Mouse (Mus musculus) CH12.LX (cell line): ENCODE results near the gene Uri1. TPM values are rescaled to one million over a fixed set of nuclear protein-coding genes. Genes with fewer than 3 reads are reported as not detected.

Experiments used
- DNase-seq: peaks from one replicate; pipeline ENCODE4 v3.0.0-alpha.2; 2013; ENCODE audit errors: extremely low read depth
- H3K27ac ChIP-seq: 2 replicates; pipeline ENCODE4 v1.5.1; 2012; ENCODE audit warnings: low read depth, mild to moderate bottlenecking, control low read depth, moderate library complexity; ENCODE audit not compliant: insufficient read depth
- H3K27me3 ChIP-seq: replicated peaks from 2 replicates; pipeline ENCODE3; 2012; ENCODE audit warnings: inconsistent platforms
- H3K36me3 ChIP-seq, 2 experiments: replicated peaks in 1 of 2; 2 replicates each; pipeline versions ENCODE3 to v1.6.1; 2012; ENCODE audit warnings: inconsistent platforms in 1 of 2, low read length in 1 of 2, mild to moderate bottlenecking in 1 of 2, mixed read lengths in 1 of 2, moderate library complexity in 1 of 2; ENCODE audit not compliant: control insufficient read depth in 1 of 2, insufficient read depth in 1 of 2
- H3K4me1 ChIP-seq, 2 experiments: 2 replicates each; pipeline ENCODE4 v1.6.1; 2012; ENCODE audit warnings: inconsistent platforms in 1 of 2, moderate library complexity in 1 of 2; ENCODE audit not compliant: insufficient read depth in 2 of 2, control insufficient read depth in 1 of 2
- H3K4me2 ChIP-seq: 2 replicates; pipeline ENCODE4 v1.6.1; 2012; ENCODE audit warnings: low read depth, mild to moderate bottlenecking, control low read depth; ENCODE audit not compliant: poor library complexity, insufficient read depth, severe bottlenecking
- H3K4me3 ChIP-seq, 3 experiments: fragments of 150-350 bp in 1 of 3; sonication (generic) in 1 of 3; replicated peaks in 1 of 3; 2 replicates each; pipeline versions ENCODE3 to v1.5.1; 2011 to 2012; ENCODE audit warnings: low read depth in 2 of 3, low read length in 2 of 3, mild to moderate bottlenecking in 2 of 3, moderate library complexity in 2 of 3, control low read depth in 1 of 3, improper control_type of control experiment in 1 of 3, inconsistent platforms in 1 of 3, mixed read lengths in 1 of 3; ENCODE audit not compliant: poor library complexity in 1 of 3
- H3K79me2 ChIP-seq: replicated peaks from 2 replicates; pipeline ENCODE4 v1.6.1; 2012; ENCODE audit warnings: mild to moderate bottlenecking, moderate library complexity; ENCODE audit not compliant: control insufficient read depth, poor library complexity, insufficient read depth, severe bottlenecking; ENCODE audit errors: extremely low read depth
- H3K9ac ChIP-seq: 2 replicates; pipeline ENCODE4 v1.6.1; 2012; ENCODE audit warnings: low read depth, mild to moderate bottlenecking, control low read depth, moderate library complexity; ENCODE audit not compliant: insufficient read depth
- H3K9me3 ChIP-seq: replicated peaks from 2 replicates; pipeline ENCODE3; 2012; ENCODE audit warnings: low read length, inconsistent platforms, mixed read lengths
- BHLHE40 ChIP-seq: IDR thresholded peaks from 2 replicates; pipeline ENCODE4 v1.6.1; 2011; ENCODE audit warnings: mild to moderate bottlenecking, low read depth, low read length, improper control_type of control experiment
- CHD1 ChIP-seq: IDR thresholded peaks from 2 replicates; pipeline ENCODE4 v1.6.1; 2012; ENCODE audit warnings: low read depth, low read length, improper control_type of control experiment, inconsistent platforms
- CHD2 ChIP-seq: IDR thresholded peaks from 2 replicates; pipeline ENCODE4 v1.6.1; 2011; ENCODE audit warnings: low read length, improper control_type of control experiment
- CTCF ChIP-seq, 2 experiments: IDR thresholded peaks in 1 of 2; conservative IDR thresholded peaks in 1 of 2; 2 replicates each; pipeline ENCODE4 v1.5.1; 2011 to 2012; ENCODE audit warnings: low read depth in 2 of 2, low read length in 2 of 2, improper control_type of control experiment in 1 of 2, inconsistent platforms in 1 of 2, mild to moderate bottlenecking in 1 of 2, moderate library complexity in 1 of 2
- GABPA ChIP-seq: IDR thresholded peaks from 2 replicates; pipeline ENCODE4 v1.6.1; 2012; ENCODE audit warnings: low read depth, low read length, improper control_type of control experiment, inconsistent platforms; ENCODE audit not compliant: insufficient replicate concordance
- HCFC1 ChIP-seq: IDR thresholded peaks from 2 replicates; pipeline ENCODE4 v1.6.1; 2012; ENCODE audit warnings: low read depth, mild to moderate bottlenecking, inconsistent platforms, low read length, improper control_type of control experiment
- JUND ChIP-seq: conservative IDR thresholded peaks from 2 replicates; pipeline ENCODE4 v1.6.1; 2011; ENCODE audit warnings: low read depth, low read length, improper control_type of control experiment
- MAFK ChIP-seq: IDR thresholded peaks from 2 replicates; pipeline ENCODE4 v1.6.1; 2011; ENCODE audit warnings: low read length, improper control_type of control experiment; ENCODE audit not compliant: insufficient replicate concordance
- MAZ ChIP-seq: IDR thresholded peaks from 2 replicates; pipeline ENCODE4 v1.6.1; 2012; ENCODE audit warnings: low read depth, mild to moderate bottlenecking, inconsistent platforms, low read length, improper control_type of control experiment, moderate library complexity
- MEF2A ChIP-seq: IDR thresholded peaks from 2 replicates; pipeline ENCODE4 v1.6.1; 2014; ENCODE audit warnings: low read depth, mild to moderate bottlenecking, inconsistent platforms, low read length, improper control_type of control experiment, borderline replicate concordance
- NRF1 ChIP-seq: IDR thresholded peaks from 2 replicates; pipeline ENCODE4 v1.6.1; 2014; ENCODE audit warnings: low read depth, mild to moderate bottlenecking, inconsistent platforms, low read length, improper control_type of control experiment, moderate library complexity
- POLR2A ChIP-seq: IDR thresholded peaks from 2 replicates; pipeline ENCODE4 v1.6.1; 2011; ENCODE audit warnings: low read depth, mild to moderate bottlenecking, improper control_type of control experiment, low read length
- POLR2AphosphoS2 ChIP-seq: IDR thresholded peaks from 2 replicates; pipeline ENCODE4 v1.6.1; 2011; ENCODE audit warnings: low read depth, low read length, improper control_type of control experiment
- TCF12 ChIP-seq: IDR thresholded peaks from 2 replicates; pipeline ENCODE4 v1.6.1; 2014; ENCODE audit warnings: low read depth, mild to moderate bottlenecking, inconsistent platforms, low read length, improper control_type of control experiment
- UBTF ChIP-seq: IDR thresholded peaks from 2 replicates; pipeline ENCODE4 v1.6.1; 2012; ENCODE audit warnings: low read depth, mild to moderate bottlenecking, inconsistent platforms, low read length, improper control_type of control experiment, moderate library complexity
- ZMIZ1 ChIP-seq: IDR thresholded peaks from 2 replicates; pipeline ENCODE4 v1.6.1; 2012; ENCODE audit warnings: low read depth, mild to moderate bottlenecking, inconsistent platforms, low read length, improper control_type of control experiment
- ZNF384 ChIP-seq: IDR thresholded peaks from 2 replicates; pipeline ENCODE4 v1.6.1; 2012; ENCODE audit warnings: low read depth, low read length, improper control_type of control experiment, inconsistent platforms
- dilution Hi-C: fragments of 300-500 bp; cut with MboI; formaldehyde crosslinking; loops from 2 replicates; pipeline ENCODE4 v1.14.3; 2020; ENCODE audit warnings: low sequenced_read_pairs; ENCODE audit not compliant: extremely low pct_unique_long_range_greater_than_20kb, extremely low pct_ligation_motif_present
- in situ Hi-C: fragments of 300-500 bp; cut with MboI; formaldehyde crosslinking; loops from 3 replicates; pipeline ENCODE4 v1.14.3; 2019; ENCODE audit warnings: low sequenced_read_pairs, low pct_ligation_motif_present, low pct_unique_long_range_greater_than_20kb, mixed read lengths
- polyA plus RNA-seq: library from polyadenylated mRNA; unstranded; fragments of >175 nt; gene quantifications from 2 replicates; pipeline ENCODE4 v1.2.1, GENCODE M21; 2012; ENCODE audit warnings: low read depth; ENCODE audit not compliant: insufficient read length
- total RNA-seq, 2 experiments: library from RNA; depleted of rRNA; stranded (reverse); fragments of 300-350 nt in 1 of 2; fragments of >200 nt in 1 of 2; gene quantifications; 2 replicates each; pipeline ENCODE4 v1.2.3; 2012 to 2014

Uri1 gene
- total and polyA plus RNA-seq, 3 experiments = 37.1 to 53.3 (median 50.1) TPM

GRCm38 (mm10) chr7:37979729-37980128 lies 43.6 kb downstream of the Uri1 start:
- TF ChIP-seq HCFC1 (no peak), MAZ (no peak)
- Histone ChIP-seq H3K4me2 (no peak overlapping the region), H3K79me2 (no peaks in the 10 kb centered on the region), H3K36me3 (peaks cover 14 to 62% of the 10 kb centered on the region in 2 experiments), H3K27ac (no peak overlapping the region), H3K4me1 (peaks cover 0 to 11% of the 10 kb centered on the region in 2 experiments; a peak in 1 of 4 replicates), H3K4me3 (no peak overlapping the region), H3K9ac (no peak overlapping the region), H3K9me3 (no peaks in the 10 kb centered on the region), H3K27me3 (no peaks in the 10 kb centered on the region)
- in situ Hi-C loops = no loop called here
- DNase-seq = no peak
- dilution Hi-C loops = no loop called here

GRCm38 (mm10) chr7:37978412-37978811 lies 44.9 kb downstream of the Uri1 start:
- in situ Hi-C loops = no loop called here
- 0 out of 4 replicates have a peak, but pooled peaks cover 0 to 2% of the 10 kb centered on the region in 2 experiments for H3K4me1 ChIP-seq

GRCm38 (mm10) chr7:37977676-37978075 lies 45.7 kb downstream of the Uri1 start:
- dilution Hi-C loops = no loop called here
- H3K36me3 ChIP-seq = peaks cover 16 to 61% of the 10 kb centered on the region in 2 experiments
- no peak for DNase-seq
- no peak overlapping the region for H3K4me3 ChIP-seq
- H3K79me2 ChIP-seq = no peaks in the 10 kb centered on the region
- no peaks in the 10 kb centered on the region for H3K4me1 ChIP-seq
- in situ Hi-C loops = no loop called here
- no peak overlapping the region for H3K9ac ChIP-seq
- no peaks in the 10 kb centered on the region for H3K27me3 ChIP-seq
- no peak overlapping the region for H3K27ac ChIP-seq
- no peak overlapping the region for H3K4me2 ChIP-seq
- TF ChIP-seq MEF2A (no peak), CHD2 (no peak), POLR2A (no peak), CHD1 (no peak), POLR2AphosphoS2 (no peak), GABPA (no peak), CTCF (conservative IDR thresholded peaks at IDR 0.05 in 1 of 2, IDR thresholded peaks at IDR 0.05 in 1 of 2; ENCODE audit: low read depth in 2 of 2, low read length in 2 of 2) (no peak), BHLHE40 (no peak), ZNF384 (no peak), UBTF (no peak), ZMIZ1 (no peak), NRF1 (no peak), JUND (no peak), MAFK (no peak), TCF12 (no peak)
- H3K9me3 ChIP-seq = no peaks in the 10 kb centered on the region

More at GRCm38 (mm10) chr7:37978412-37978811, 44.9 kb downstream of the Uri1 start:
- H3K79me2 ChIP-seq = no peaks in the 10 kb centered on the region
- peak; percentile 14 for DNase-seq
- H3K9me3 ChIP-seq = no peaks in the 10 kb centered on the region
- no peaks in the 10 kb centered on the region for H3K27me3 ChIP-seq
- H3K36me3 ChIP-seq = peaks cover 16 to 62% of the 10 kb centered on the region in 2 experiments
- H3K4me3 ChIP-seq = no peak overlapping the region
- TF ChIP-seq HCFC1 (no peak), CTCF (conservative IDR thresholded peaks at IDR 0.05 in 1 of 2, IDR thresholded peaks at IDR 0.05 in 1 of 2; ENCODE audit: low read depth in 2 of 2, low read length in 2 of 2) (peak in 1 of 2 experiments; percentile 18; a peak in 1 of 4 replicates)
- no peak overlapping the region for H3K27ac ChIP-seq
- H3K9ac ChIP-seq = no peak overlapping the region
- no peak overlapping the region for H3K4me2 ChIP-seq
- dilution Hi-C loops = no loop called here
